Mouse (Mus musculus) kidney, postnatal 10 days (tissue): ENCODE results near the gene Wdr82.

ENCODE experiments used
- DNase-seq: peaks from one replicate; pipeline ENCODE4 v3.0.0; 2021; ENCODE audit warnings: mixed read lengths

Gene Wdr82

GRCm38 (mm10) chr9:106227790-106228429 lies 57.2 kb downstream of the Wdr82 start:
- DNase-seq: no peak

GRCm38 (mm10) chr9:106230051-106230733 lies 59.5 kb downstream of the Wdr82 start:
- no peak for DNase-seq

DNA sequence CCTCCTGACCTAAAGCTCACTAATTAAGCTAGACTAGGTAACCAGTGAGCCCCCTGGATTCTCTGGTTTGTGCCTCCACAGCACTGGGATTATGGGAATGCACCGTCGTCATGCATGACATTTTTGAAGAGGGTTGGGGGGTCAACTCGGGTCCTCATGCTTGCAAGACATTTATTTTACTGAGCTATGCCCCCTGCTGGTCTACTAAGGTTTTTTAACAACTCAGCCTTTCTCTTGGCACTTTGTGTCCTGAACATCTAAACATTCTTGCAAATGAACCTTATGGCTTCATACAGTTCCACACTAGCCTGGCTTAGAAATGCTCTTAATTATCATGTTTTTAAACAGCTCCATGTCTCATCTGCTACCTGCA lies 60.0 kb downstream of the Wdr82 start:
- no peak for DNase-seq

DNA sequence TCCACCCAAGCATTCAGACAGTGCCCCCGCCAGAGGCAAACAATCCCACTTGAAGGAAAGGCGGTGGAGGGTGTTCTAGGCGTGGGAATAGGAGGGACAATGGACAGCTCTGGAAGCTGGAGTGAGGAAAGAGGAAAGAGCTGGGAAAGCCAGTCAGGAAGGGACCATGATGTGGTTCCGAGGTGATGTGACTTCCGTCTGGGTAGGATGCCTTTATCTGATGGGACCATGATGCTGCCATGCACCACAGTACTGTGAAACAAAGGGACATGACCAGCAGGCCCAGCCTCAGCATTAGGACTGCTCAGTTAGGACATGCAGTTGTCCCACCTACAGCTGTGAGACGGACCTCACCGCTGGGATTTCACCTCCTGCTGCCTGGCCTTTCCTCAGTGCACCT lies 60.5 kb downstream of the Wdr82 start:
- no peak for DNase-seq

DNA sequence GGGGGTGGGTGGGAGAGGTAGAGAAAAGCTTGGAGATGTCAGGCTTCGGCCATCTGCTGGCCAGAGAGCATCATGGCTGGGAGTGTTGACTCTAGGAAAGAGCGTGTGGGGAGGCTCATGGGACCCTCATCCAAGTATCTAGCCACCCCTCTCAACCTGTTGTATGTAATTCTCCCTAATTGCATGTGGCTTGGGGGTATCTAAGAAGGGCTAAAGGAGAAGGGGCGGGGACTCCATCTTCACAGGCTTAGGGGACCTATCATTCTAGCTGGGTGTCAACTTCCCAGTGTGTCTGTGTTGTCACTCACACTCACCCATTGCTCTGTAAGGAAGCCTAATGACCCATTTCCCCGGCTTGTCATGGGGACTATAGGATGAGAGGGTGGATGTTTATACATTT lies 61.1 kb downstream of the Wdr82 start:
- no peak for DNase-seq

GRCm38 (mm10) chr9:106232956-106233355 lies 62.2 kb downstream of the Wdr82 start:
- DNase-seq: no peak

GRCm38 (mm10) chr9:106233953-106234352 lies 63.2 kb downstream of the Wdr82 start:
- no peak for DNase-seq

DNA sequence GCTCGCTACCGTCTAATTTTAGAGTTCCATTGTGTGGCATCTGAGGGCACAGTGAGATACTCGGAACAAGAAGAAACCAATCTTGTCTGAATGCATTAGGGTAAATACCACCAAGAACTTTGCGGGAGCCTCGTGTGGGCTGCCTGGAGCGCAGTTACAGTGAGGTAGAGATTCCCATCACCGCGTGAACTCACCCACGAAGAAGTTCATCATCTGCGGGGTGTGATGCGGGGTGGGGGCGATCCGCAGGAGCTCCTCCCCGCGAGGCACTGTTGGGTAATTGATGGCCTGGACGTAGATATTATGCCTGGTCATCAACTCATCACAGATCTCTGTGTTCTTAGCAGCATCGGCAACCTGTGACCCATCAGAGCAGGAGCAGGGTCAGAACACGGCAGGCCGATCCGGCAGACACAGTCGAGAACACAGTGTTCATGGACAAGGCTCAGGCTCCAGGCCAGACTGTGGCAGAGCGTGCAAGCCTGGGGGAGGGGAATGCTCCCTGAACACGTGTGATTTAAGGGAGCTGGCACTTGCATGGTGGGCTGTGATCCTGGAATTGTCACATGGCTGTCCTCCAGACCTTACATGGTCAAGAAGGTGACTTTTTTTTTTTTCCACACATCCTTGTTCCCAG lies 64.6 kb downstream of the Wdr82 start:
- no peak for DNase-seq

DNA sequence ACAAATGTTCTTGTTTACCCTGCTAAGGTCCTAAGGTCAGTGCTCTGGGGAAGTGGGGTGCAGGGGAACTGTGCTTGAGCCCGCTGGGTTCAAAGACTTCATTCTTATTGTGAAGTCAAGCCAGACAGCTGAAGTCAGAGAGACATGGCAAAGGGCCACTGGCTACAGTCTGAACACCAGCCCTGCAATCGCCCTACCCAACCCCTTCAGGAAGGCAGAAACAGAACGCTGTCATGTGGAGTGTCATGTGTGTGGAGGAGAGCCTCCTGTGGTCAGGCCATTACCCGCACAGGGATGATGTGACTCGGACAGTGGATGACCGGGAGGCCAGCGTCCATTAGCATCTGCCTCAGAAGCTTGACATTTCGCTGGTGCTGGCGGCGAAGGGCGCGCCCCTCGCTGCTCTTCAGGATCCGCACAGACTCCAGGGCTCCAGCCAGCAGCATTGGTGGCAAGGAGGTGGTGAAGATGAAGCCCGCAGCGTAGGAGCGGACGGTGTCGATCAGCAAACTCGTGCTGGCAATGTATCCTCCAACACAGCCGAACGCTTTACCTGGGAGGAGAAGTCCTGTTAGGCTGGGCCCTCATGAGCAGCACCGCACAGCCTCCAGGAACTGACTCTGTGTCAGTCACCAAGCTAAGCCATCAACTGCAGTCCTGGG lies 65.6 kb downstream of the Wdr82 start:
- DNase-seq: peak; percentile 53

DNA sequence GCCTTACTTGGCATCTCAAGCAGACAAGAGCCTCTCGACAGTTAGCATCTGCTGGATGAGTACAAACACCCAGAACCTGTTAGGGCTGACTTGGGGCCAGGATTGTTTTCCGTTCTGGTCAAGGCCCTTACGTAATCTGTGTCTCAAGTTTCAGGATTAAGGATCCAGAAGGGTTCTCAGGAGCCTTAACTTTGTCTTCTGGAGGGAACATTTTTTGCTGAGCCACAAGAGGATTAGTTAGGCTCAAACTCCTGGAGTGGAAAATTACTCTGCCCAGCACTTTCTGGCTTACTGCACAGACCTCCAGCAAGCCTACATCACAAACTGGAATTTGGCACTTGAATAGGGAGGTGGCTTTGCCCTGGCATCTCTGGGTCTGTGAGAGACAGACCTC lies 66.1 kb downstream of the Wdr82 start:
- no peak for DNase-seq

DNA sequence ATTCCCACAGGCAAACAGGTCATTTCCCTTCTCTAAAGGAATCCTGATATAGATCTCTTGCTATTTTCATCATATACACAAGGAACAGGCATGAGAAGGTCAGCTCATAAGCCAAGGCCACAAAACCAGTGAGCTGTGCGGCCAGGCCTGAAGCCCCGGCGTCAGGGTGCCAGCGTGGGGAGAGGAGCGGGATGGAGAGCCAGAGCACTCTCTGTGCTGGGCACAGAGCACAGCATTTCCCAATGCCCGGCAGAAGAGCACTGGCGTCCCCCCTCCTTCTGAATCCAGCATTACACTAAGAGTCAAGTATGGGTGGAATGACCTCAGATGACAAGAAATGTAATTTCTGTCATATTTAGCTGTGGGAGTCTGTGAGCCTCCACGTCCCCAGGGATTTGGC lies 66.7 kb downstream of the Wdr82 start:
- no peak for DNase-seq

DNA sequence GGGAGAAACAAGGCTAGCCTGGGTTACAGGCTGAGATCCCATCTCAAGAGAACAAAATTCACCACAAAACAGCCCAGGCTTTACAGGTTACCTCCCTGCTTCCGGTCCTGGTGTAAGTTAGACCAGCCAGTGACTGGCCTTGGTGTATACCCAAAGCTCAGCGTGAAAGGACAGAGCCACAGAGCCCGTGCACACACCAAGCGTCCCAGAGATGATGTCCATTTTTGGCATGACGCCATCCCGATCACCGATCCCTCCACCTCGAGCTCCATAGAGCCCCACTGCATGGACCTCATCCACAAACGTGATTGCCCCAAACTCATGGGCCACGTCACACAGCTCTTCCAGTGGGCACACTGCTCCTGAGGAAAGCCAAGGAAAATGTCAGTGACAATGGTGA lies 67.2 kb downstream of the Wdr82 start:
- no peak for DNase-seq
